Mouse (Mus musculus): ENCODE measurements around the gene Kpna7.
"Not testable (repeated sequence)": the region's sequence is repeated elsewhere in the genome, so short reads cannot be mapped to it uniquely, and the experiment has no call there.

The Kpna7 gene

GRCm38 (mm10) chr5:145083632-145084451 is at the start of gene Kpna7, which contains the start of gene Arpc1a:
TSS of gene Kpna7 (minus strand) at chr5:145084030.
TSS of gene Arpc1a (plus strand) at chr5:145083830.
- peak; percentile 91 for DNase-seq (ENCODE audit: low read depth, low spot score)

GRCm38 (mm10) chr5:145133275-145133674 is 49.4 kb upstream of the Kpna7 start:
- DNase-seq (ENCODE audit: low read depth, low spot score), result not testable (repeated sequence)

- no peak for DNase-seq (ENCODE audit: low read depth, low spot score)
Measured at GRCm38 (mm10) chr5:145130995-145131394, 47.2 kb upstream of the Kpna7 start.

GRCm38 (mm10) chr5:145130191-145130590 is 46.4 kb upstream of the Kpna7 start:
- no peak for DNase-seq (ENCODE audit: low read depth, low spot score)

- DNase-seq (ENCODE audit: low read depth, low spot score), result not testable (repeated sequence)
Measured at GRCm38 (mm10) chr5:145129773-145130172, 45.9 kb upstream of the Kpna7 start.

- DNase-seq (ENCODE audit: low read depth, low spot score), result no peak
Measured at GRCm38 (mm10) chr5:145129124-145129523, 45.3 kb upstream of the Kpna7 start.

- DNase-seq (ENCODE audit: low read depth, low spot score), result no peak
Measured at GRCm38 (mm10) chr5:145126580-145126979, 42.8 kb upstream of the Kpna7 start.

- no peak for DNase-seq (ENCODE audit: low read depth, low spot score)
Measured at GRCm38 (mm10) chr5:145123396-145123795, 39.6 kb upstream of the Kpna7 start.

GRCm38 (mm10) chr5:145120921-145121320 is 37.1 kb upstream of the Kpna7 start:
- DNase-seq (ENCODE audit: low read depth, low spot score), result no peak

- no peak for DNase-seq (ENCODE audit: low read depth, low spot score)
Measured at GRCm38 (mm10) chr5:145119385-145119784, 35.6 kb upstream of the Kpna7 start.

- no peak for DNase-seq (ENCODE audit: low read depth, low spot score)
Measured at GRCm38 (mm10) chr5:145118461-145118860, 34.6 kb upstream of the Kpna7 start.

- no peak for DNase-seq (ENCODE audit: low read depth, low spot score)
Measured at GRCm38 (mm10) chr5:145118005-145118404, 34.2 kb upstream of the Kpna7 start.

GRCm38 (mm10) chr5:145116916-145117315 is 33.1 kb upstream of the Kpna7 start:
- no peak for DNase-seq (ENCODE audit: low read depth, low spot score)

- no peak for DNase-seq (ENCODE audit: low read depth, low spot score)
Measured at GRCm38 (mm10) chr5:145116316-145116715, 32.5 kb upstream of the Kpna7 start.

- DNase-seq (ENCODE audit: low read depth, low spot score), result no peak
Measured at GRCm38 (mm10) chr5:145115736-145116135, 31.9 kb upstream of the Kpna7 start.

GRCm38 (mm10) chr5:145114606-145115473 is 31.0 kb upstream of the Kpna7 start:
- DNase-seq (ENCODE audit: low read depth, low spot score), result no peak

GRCm38 (mm10) chr5:145114071-145114605 is 30.3 kb upstream of the Kpna7 start, which contains the start of gene Arpc1b:
TSS of gene Arpc1b (plus strand) at chr5:145114215.
- peak; percentile 31 for DNase-seq (ENCODE audit: low read depth, low spot score)

GRCm38 (mm10) chr5:145113416-145113815 is 29.6 kb upstream of the Kpna7 start:
- DNase-seq (ENCODE audit: low read depth, low spot score), result no peak

GRCm38 (mm10) chr5:145112566-145112965 is 28.7 kb upstream of the Kpna7 start:
- no peak for DNase-seq (ENCODE audit: low read depth, low spot score)

GRCm38 (mm10) chr5:145110401-145110800 is 26.6 kb upstream of the Kpna7 start:
- DNase-seq (ENCODE audit: low read depth, low spot score), result no peak

- no peak for DNase-seq (ENCODE audit: low read depth, low spot score)
Measured at GRCm38 (mm10) chr5:145105694-145106275, 22.0 kb upstream of the Kpna7 start.

GRCm38 (mm10) chr5:145104328-145104727 is 20.5 kb upstream of the Kpna7 start:
- DNase-seq (ENCODE audit: low read depth, low spot score), result no peak
